Mouse (Mus musculus) spleen, adult 2 months (tissue): ENCODE measurements at regions not wholly inside any gene's neighbourhood (a gene's known extent, or its start where the extent isn't known, plus 50 kb on each side); places are given as distances from the start of the nearest gene placed in this dataset.

Experiments
- CTCF ChIP-seq: fragments of 200-500 bp; IDR thresholded peaks from 2 replicates; pipeline ENCODE4 v1.5.1; 2011; ENCODE audit warnings: mild to moderate bottlenecking, inconsistent platforms; ENCODE audit not compliant: insufficient read depth, insufficient read length, insufficient replicate concordance; ENCODE audit errors: extremely low read depth
- POLR2A ChIP-seq: fragments of 200-500 bp; IDR thresholded peaks from 2 replicates; pipeline ENCODE4 v1.6.1; 2011; ENCODE audit warnings: low read depth, low read length, inconsistent platforms

GRCm38 (mm10) chr2:170201816-170202371, 54.0 kb upstream of the Zfp217 start:
- TF ChIP-seq CTCF (no peak), POLR2A (no peak)
